In genomic region chr19:47508771-47509281, GRCm38 (mm10) we compare ENCODE assay signal across 8 mouse cellular contexts. TPM values are rescaled to one million over a fixed set of nuclear protein-coding genes. Genes with fewer than 3 reads are reported as not detected.
DNase-seq lines count a peak whose midpoint lies in the region; ATAC-seq and TF ChIP-seq lines count a peak whose summit lies in the region.

No protein-coding gene starts in this region.

- peak overlapping the region; percentile 18 for H3K27ac ChIP-seq in kidney, adult 2 months (ENCODE audit: insufficient read depth, low read depth, low read length)
- 0 out of 2 replicates have a peak overlapping the region, but pooled peaks have one; percentile 26 for H3K27ac ChIP-seq in embryonic facial prominence, embryonic 10.5 days (replicated peaks)
- peak overlapping the region; percentile 57 for H3K27ac ChIP-seq in limb, embryonic 15.5 days
- no peak overlapping the region for H3K27ac ChIP-seq in thymus, adult 2 months (ENCODE audit: control insufficient read depth, insufficient read depth, low read length)

- no peak for TF ChIP-seq POLR2A in kidney, adult 2 months (IDR thresholded peaks at IDR 0.05; ENCODE audit: low read depth, low read length)
- TF ChIP-seq POLR2A in thymus, adult 2 months (IDR thresholded peaks at IDR 0.05; ENCODE audit: control insufficient read depth, extremely low read depth, insufficient read depth, low read length, poor library complexity): no peak

- H3K27me3 ChIP-seq in kidney, adult 2 months (replicated peaks; ENCODE audit: control insufficient read depth, insufficient read depth, low read length): no peaks in the 10 kb centered on the region
- no peaks in the 10 kb centered on the region for H3K27me3 ChIP-seq in embryonic facial prominence, embryonic 10.5 days (replicated peaks; ENCODE audit: low read depth, poor library complexity, severe bottlenecking)
- H3K27me3 ChIP-seq in limb, embryonic 15.5 days: no peaks in the 10 kb centered on the region
- no peaks in the 10 kb centered on the region; the same call in 1 of the 2 replicates for H3K27me3 ChIP-seq in thymus, adult 2 months (ENCODE audit: control insufficient read depth, insufficient read depth, low read length)

- WGBS in kidney, adult 2 months: 58% methylated on average over 5 of the region's 5 CpGs
- WGBS in embryonic facial prominence, embryonic 10.5 days: 77% methylated on average over 5 of the region's 5 CpGs
- 60% methylated on average over 5 of the region's 5 CpGs for WGBS in limb, embryonic 15.5 days
- 44% methylated on average over 5 of the region's 5 CpGs for WGBS in thymus, adult 2 months

- TF ChIP-seq CTCF in kidney, adult 2 months (conservative IDR thresholded peaks at IDR 0.05; ENCODE audit: insufficient read depth, insufficient read length, low read depth, low read length): no peak
- no peak for TF ChIP-seq CTCF in thymus, adult 2 months (IDR thresholded peaks at IDR 0.05; ENCODE audit: borderline replicate concordance, control insufficient read depth, extremely low read depth, insufficient read depth, low read length, poor library complexity)

- H3K4me2 ChIP-seq in limb, embryonic 15.5 days: no peak overlapping the region

- 0 out of 2 replicates have a peak, but pooled peaks have one; percentile 7 for ATAC-seq in limb, embryonic 15.5 days (ENCODE audit: insufficient number of reproducible peaks, low FRiP score, low TSS enrichment, low read depth)
- peak; percentile 66 for ATAC-seq in monocyte, adult 5-6 weeks (replicated peaks; ENCODE audit: insufficient number of reproducible peaks, low FRiP score, low TSS enrichment, poor library complexity, severe bottlenecking)

- no peaks in the 10 kb centered on the region for H3K9me3 ChIP-seq in embryonic facial prominence, embryonic 10.5 days
- H3K9me3 ChIP-seq in limb, embryonic 15.5 days: no peaks in the 10 kb centered on the region

- H3K9ac ChIP-seq in limb, embryonic 15.5 days: no peak overlapping the region

- no peak overlapping the region for H3K4me3 ChIP-seq in kidney, adult 2 months (ENCODE audit: insufficient read depth, low read depth, low read length)
- H3K4me3 ChIP-seq in embryonic facial prominence, embryonic 10.5 days: no peak overlapping the region
- no peak overlapping the region for H3K4me3 ChIP-seq in limb, embryonic 15.5 days
- no peak overlapping the region for H3K4me3 ChIP-seq in thymus, adult 2 months (ENCODE audit: control insufficient read depth, insufficient read depth, low read length)

- H3K36me3 ChIP-seq in kidney, adult 2 months (ENCODE audit: control insufficient read depth, insufficient read depth, low read length): no peaks in the 10 kb centered on the region
- peaks cover 54% of the 10 kb centered on the region for H3K36me3 ChIP-seq in embryonic facial prominence, embryonic 10.5 days (replicated peaks)
- H3K36me3 ChIP-seq in limb, embryonic 15.5 days: peaks cover 33% of the 10 kb centered on the region
- no peaks in the 10 kb centered on the region for H3K36me3 ChIP-seq in thymus, adult 2 months (ENCODE audit: control insufficient read depth, insufficient read depth, low read length)

- peak; percentile 42 for DNase-seq in kidney, adult 2 months
- no peak for DNase-seq in kidney, adult 9 months
- DNase-seq in embryonic facial prominence, embryonic 10.5 days (ENCODE audit: low spot score): no peak
- no peak for DNase-seq in right cerebral cortex, postnatal 4 days
- no peak for DNase-seq in thymus, adult 2 months
- DNase-seq in left cerebral cortex, adult 9 months (ENCODE audit: low spot score in 2 of 2): no peak

- peaks cover 7% of the 10 kb centered on the region; the same call in 1 of the 2 replicates for H3K4me1 ChIP-seq in kidney, adult 2 months (ENCODE audit: control insufficient read depth, insufficient read depth, low read length)
- peaks cover 48% of the 10 kb centered on the region for H3K4me1 ChIP-seq in embryonic facial prominence, embryonic 10.5 days
- peaks cover 16% of the 10 kb centered on the region for H3K4me1 ChIP-seq in limb, embryonic 15.5 days
- H3K4me1 ChIP-seq in thymus, adult 2 months (replicated peaks; ENCODE audit: control insufficient read depth, insufficient read depth, low read length): peaks cover 49% of the 10 kb centered on the region

RNA-seq across cellular contexts. Expression of gene Stn1, which starts 28.5 kb away (rescaled TPM):
- polyA plus RNA-seq in kidney, adult 2 months (2012; rRNA removed): 12.3 and 14.2 TPM in 2 replicates
- polyA plus RNA-seq in embryonic facial prominence, embryonic 10.5 days (2016; fragmentation: Nextera tagmentation; extraction: Ambion mirVana): 68.3 and 70.6 TPM in 2 replicates
- 52.2 and 52.7 TPM in 2 replicates for polyA plus RNA-seq in limb, embryonic 15.5 days (2015; fragmentation: Nextera tagmentation; extraction: Ambion mirVana)
- total RNA-seq in monocyte, adult 5-6 weeks (2017): 22.0 to 45.7 TPM (median 31.4 TPM) in 3 replicates
- polyA plus RNA-seq in thymus, adult 2 months (2012; rRNA removed): 24.2 and 24.8 TPM in 2 replicates

RNA-seq across cellular contexts. Expression of gene Sh3pxd2a, which starts 44.6 kb away (rescaled TPM):
- 14.9 and 15.5 TPM in 2 replicates for polyA plus RNA-seq in kidney, adult 2 months (2012; rRNA removed)
- polyA plus RNA-seq in embryonic facial prominence, embryonic 10.5 days (2016; fragmentation: Nextera tagmentation; extraction: Ambion mirVana): 2.6 and 2.9 TPM in 2 replicates
- polyA plus RNA-seq in limb, embryonic 15.5 days (2015; fragmentation: Nextera tagmentation; extraction: Ambion mirVana): 12.2 and 12.4 TPM in 2 replicates
- total RNA-seq in monocyte, adult 5-6 weeks (2017): 2.1 to 3.7 TPM (median 2.6 TPM) in 3 replicates
- polyA plus RNA-seq in thymus, adult 2 months (2012; rRNA removed): 19.4 and 21.0 TPM in 2 replicates
